Comparison of ENCODE assay signal across 9 mouse cellular contexts in the genomic region with DNA sequence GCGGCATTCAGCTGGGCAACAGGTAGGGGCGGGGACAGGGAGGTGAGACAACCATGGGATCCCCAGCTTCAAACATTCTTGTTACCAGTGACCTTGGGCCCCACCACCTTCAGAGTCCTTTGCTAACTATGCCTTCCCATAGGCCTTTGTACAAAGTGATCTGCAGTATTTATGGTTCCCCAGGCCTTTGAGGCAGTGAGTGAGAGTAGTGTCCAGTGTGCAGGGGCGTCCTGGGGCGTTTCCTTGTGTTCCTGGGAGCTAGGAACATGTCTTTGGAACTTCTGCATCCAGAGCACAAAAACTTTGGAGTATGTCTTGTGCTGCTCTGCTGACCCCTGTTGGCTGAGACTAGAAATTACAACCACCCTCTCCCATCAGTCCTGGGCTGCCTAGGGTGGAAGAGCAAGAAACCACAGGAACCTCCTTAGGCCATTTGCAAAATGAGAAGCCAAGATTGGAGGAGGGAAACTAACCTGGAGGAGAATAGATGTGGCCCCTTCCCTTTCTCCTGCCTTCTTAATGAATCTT. TPM values are rescaled to one million over a fixed set of nuclear protein-coding genes. Genes with fewer than 3 reads are reported as not detected.
A peak's percentile ranks its signal among the peaks of the same experiment; 100 is the strongest.
DNase-seq lines count a peak whose midpoint lies in the region; ATAC-seq and TF ChIP-seq lines count a peak whose summit lies in the region.
"Had no signal": no experiment of that assay in that cellular context is flagged by ENCODE, and none has a peak within 500 bp of the region (broad histone marks: within the 10 kb centered on the region; RNA-seq: fewer than 3 reads in every experiment).

No protein-coding gene starts in this region.

- peak; percentile 64 for DNase-seq in ovary, postnatal 14 days (ENCODE audit: low spot score)
- no peak for DNase-seq in ovary, adult 18-20 months (ENCODE audit: low spot score)
- peak; percentile 88 for DNase-seq in adipocyte (ENCODE audit: low spot score)
- DNase-seq in heart, postnatal 10 days = peak; percentile 85 to 86
- peak; percentile 68 to 75 for DNase-seq in left cerebral cortex, adult 18-20 months (ENCODE audit: low spot score in 2 of 2)
- DNase-seq in thymus, postnatal 36 days = peak; percentile 62 to 69

- TF ChIP-seq CTCF in cortical plate, adult 2 months (IDR thresholded peaks at IDR 0.05; ENCODE audit: extremely low read depth, insufficient read depth, low read length) = peak; percentile 98

- TF ChIP-seq POLR2A in cortical plate, adult 2 months (IDR thresholded peaks at IDR 0.05; ENCODE audit: extremely low read depth, insufficient read depth, low read length) = no peak

- no peak overlapping the region for H3K27ac ChIP-seq in cortical plate, adult 2 months (ENCODE audit: insufficient read depth, low read length)
- H3K27ac ChIP-seq: neural tube, embryonic 12.5 days had no signal

- no peaks in the 10 kb centered on the region for H3K4me1 ChIP-seq in cortical plate, adult 2 months (ENCODE audit: control insufficient read depth, insufficient read depth, low read length)

- peak; percentile 53 for ATAC-seq in monocyte, adult 5-6 weeks (replicated peaks; ENCODE audit: insufficient number of reproducible peaks, low FRiP score, low TSS enrichment, poor library complexity, severe bottlenecking)

- intact Hi-C loops in heart, postnatal 10 days (cut with DNase I) = loop anchor here (1.0 to 2.0 kb wide), 3 partner anchors 30 to 162 kb away; no protein-coding TSS in a partner anchor

- H3K4me3 ChIP-seq in cortical plate, adult 2 months (ENCODE audit: insufficient read depth, low read length) = no peak overlapping the region
- H3K4me3 ChIP-seq: neural tube, embryonic 12.5 days had no signal

RNA-seq across cellular contexts. Expression of a gene that starts 4.1 kb away (rescaled TPM):
- polyA plus RNA-seq in cortical plate, adult 2 months (2012; rRNA removed) = 153 and 155 TPM in 2 replicates
- 10 to 100 TPM; 31.2 to 32.6 TPM for total RNA-seq in heart, postnatal 10 days (2021)
- 10 to 100 TPM; 71.4 to 77.1 TPM for total RNA-seq in left cerebral cortex, adult 18-20 months (2021)
- 17.1 to 48.6 TPM (median 38.2 TPM) in 3 replicates for total RNA-seq in monocyte, adult 5-6 weeks (2017)

RNA-seq across cellular contexts. Expression of a gene that starts 8.0 kb away (rescaled TPM):
- polyA plus RNA-seq in cortical plate, adult 2 months (2012; rRNA removed) = 31.3 and 37.6 TPM in 2 replicates
- not detected for total RNA-seq in heart, postnatal 10 days (2021)
- total RNA-seq in left cerebral cortex, adult 18-20 months (2021) = 10 to 100 TPM in 1 of 2 experiments, 1 to 10 TPM in 1; 8.6 to 10.3 TPM
- 2.5 TPM in 1 of 3 replicates, not detected in the others for total RNA-seq in monocyte, adult 5-6 weeks (2017)

RNA-seq across cellular contexts. Expression of a gene that starts 8.9 kb away (rescaled TPM):
- 1.0 TPM in 2 replicates for polyA plus RNA-seq in cortical plate, adult 2 months (2012; rRNA removed)
- total RNA-seq in heart, postnatal 10 days (2021) = not detected
- under 1 TPM; 0.79 to 0.82 TPM for total RNA-seq in left cerebral cortex, adult 18-20 months (2021)
- not detected in 3 replicates for total RNA-seq in monocyte, adult 5-6 weeks (2017)

RNA-seq across cellular contexts. Expression of a gene that starts 20.3 kb away (rescaled TPM):
- polyA plus RNA-seq in cortical plate, adult 2 months (2012; rRNA removed) = 34.8 and 36.6 TPM in 2 replicates
- total RNA-seq in heart, postnatal 10 days (2021) = 10 to 100 TPM; 29.3 to 31.8 TPM
- 10 to 100 TPM; 40.6 TPM for total RNA-seq in left cerebral cortex, adult 18-20 months (2021)
- 18.7 to 29.4 TPM (median 21.7 TPM) in 3 replicates for total RNA-seq in monocyte, adult 5-6 weeks (2017)

RNA-seq across cellular contexts. Expression of a gene that starts 31.5 kb away (rescaled TPM):
- polyA plus RNA-seq in cortical plate, adult 2 months (2012; rRNA removed) = 39.2 and 46.7 TPM in 2 replicates
- 10 to 100 TPM in 1 of 2 experiments, 1 to 10 TPM in 1; 9.7 to 13.0 TPM for total RNA-seq in heart, postnatal 10 days (2021)
- total RNA-seq in left cerebral cortex, adult 18-20 months (2021) = 10 to 100 TPM; 67.3 to 68.4 TPM
- 16.5 to 33.7 TPM (median 17.8 TPM) in 3 replicates for total RNA-seq in monocyte, adult 5-6 weeks (2017)
